Mouse (Mus musculus) hindbrain, embryonic 13.5 days (tissue): Measurements from ENCODE around the gene 1700028J19Rik. TPM values are rescaled to one million over a fixed set of nuclear protein-coding genes. Genes with fewer than 3 reads are reported as not detected.
"Not testable (repeated sequence)": the region's sequence is repeated elsewhere in the genome, so short reads cannot be mapped to it uniquely, and the experiment has no call there.

Source experiments
- ATAC-seq: fragments of 200-750 bp; cut with Nextera tagmentation; 2 replicates; pipeline ENCODE4 v1.8.0; 2017; ENCODE audit warnings: moderate TSS enrichment; ENCODE audit not compliant: low FRiP score
- H3K27ac ChIP-seq: fragments of 300-500 bp; sonication (generic); 2 replicates; pipeline ENCODE4 v1.5.1; 2015; ENCODE audit warnings: inconsistent platforms, mild to moderate bottlenecking, moderate library complexity
- H3K27me3 ChIP-seq: fragments of 300-500 bp; sonication (generic); 2 replicates; pipeline ENCODE4 v1.6.1; 2015; ENCODE audit warnings: mild to moderate bottlenecking, inconsistent platforms
- H3K36me3 ChIP-seq: fragments of 300-500 bp; sonication (generic); 2 replicates; pipeline ENCODE4 v1.6.1; 2015; ENCODE audit warnings: mild to moderate bottlenecking, inconsistent platforms
- H3K4me1 ChIP-seq: fragments of 300-500 bp; sonication (generic); replicated peaks from 2 replicates; pipeline ENCODE4 v1.6.1; 2015; ENCODE audit warnings: inconsistent platforms
- H3K4me2 ChIP-seq: fragments of 300-500 bp; sonication (generic); 2 replicates; pipeline ENCODE4 v1.6.1; 2015; ENCODE audit warnings: inconsistent platforms, mild to moderate bottlenecking, moderate library complexity
- H3K4me3 ChIP-seq: fragments of 300-500 bp; sonication (generic); 2 replicates; pipeline ENCODE4 v1.5.1; 2015; ENCODE audit warnings: mild to moderate bottlenecking, inconsistent platforms
- H3K9ac ChIP-seq: fragments of 300-500 bp; sonication (generic); 2 replicates; pipeline ENCODE4 v1.6.1; 2015; ENCODE audit warnings: mild to moderate bottlenecking, inconsistent platforms
- H3K9me3 ChIP-seq: fragments of 300-500 bp; sonication (generic); 2 replicates; pipeline ENCODE4 v1.6.1; 2016; ENCODE audit warnings: inconsistent platforms
- WGBS: fragments of 180-500 bp; shearing (Covaris S2); methylation state at CpG from one replicate; pipeline ENCODE4 v1.1.7; 2015; 5-methylcytosine and 5-hydroxymethylcytosine counted together
- polyA plus RNA-seq: library from polyadenylated mRNA; unstranded; fragments of >200 nt; fragmentation: Nextera tagmentation; extraction: Ambion mirVana; gene quantifications from 2 replicates; pipeline ENCODE4 v1.2.1, GENCODE M21; 2015

The 1700028J19Rik gene
- polyA plus RNA-seq, 1 experiment from 2014 or later: 1.5 TPM

GRCm38 (mm10) chr7:44271309-44271708 lies 24.8 kb upstream of the 1700028J19Rik start:
- Histone ChIP-seq H3K36me3 (no peaks in the 10 kb centered on the region), H3K4me1 (no peaks in the 10 kb centered on the region), H3K9me3 (no peaks in the 10 kb centered on the region), H3K4me2 (no peak overlapping the region), H3K27me3 (peaks cover 50% of the 10 kb centered on the region), H3K4me3 (no peak overlapping the region), H3K27ac (no peak overlapping the region), H3K9ac (no peak overlapping the region)
- 69% methylated on average over 2 of the region's 2 CpGs for WGBS
- ATAC-seq: no peak

- Histone ChIP-seq H3K9ac (no peak overlapping the region), H3K27me3 (peaks cover 52% of the 10 kb centered on the region)
Measured at GRCm38 (mm10) chr7:44269397-44269796, 22.9 kb upstream of the 1700028J19Rik start.

GRCm38 (mm10) chr7:44268117-44268516 lies 21.6 kb upstream of the 1700028J19Rik start:
- Histone ChIP-seq H3K4me1 (peaks cover 4% of the 10 kb centered on the region), H3K4me2 (no peak overlapping the region)
- WGBS: 83% methylated on average over 11 of the region's 11 CpGs

More at GRCm38 (mm10) chr7:44269397-44269796, 22.9 kb upstream of the 1700028J19Rik start:
- H3K4me1 ChIP-seq: no peaks in the 10 kb centered on the region
- ATAC-seq: no peak
- H3K36me3 ChIP-seq: no peaks in the 10 kb centered on the region
- no peak overlapping the region for H3K4me3 ChIP-seq
- no peak overlapping the region for H3K27ac ChIP-seq
- H3K4me2 ChIP-seq: no peak overlapping the region
- 95% methylated on average over 2 of the region's 2 CpGs for WGBS
- H3K9me3 ChIP-seq: no peaks in the 10 kb centered on the region

GRCm38 (mm10) chr7:44262791-44263643 lies 16.5 kb upstream of the 1700028J19Rik start:
- Histone ChIP-seq H3K9ac (peak overlapping the region; percentile 71), H3K27ac (peak overlapping the region; percentile 86), H3K4me2 (peak overlapping the region; percentile 65), H3K9me3 (no peaks in the 10 kb centered on the region), H3K36me3 (no peaks in the 10 kb centered on the region), H3K4me3 (peak overlapping the region; percentile 37), H3K27me3 (peaks cover 36% of the 10 kb centered on the region), H3K4me1 (peaks cover 6% of the 10 kb centered on the region)
- WGBS: 1% methylated on average over 34 of the region's 34 CpGs
- ATAC-seq: peak; percentile 88

More at GRCm38 (mm10) chr7:44268117-44268516, 21.6 kb upstream of the 1700028J19Rik start:
- H3K27ac ChIP-seq: no peak overlapping the region
- no peaks in the 10 kb centered on the region for H3K9me3 ChIP-seq
- no peak overlapping the region for H3K4me3 ChIP-seq
- no peaks in the 10 kb centered on the region for H3K36me3 ChIP-seq
- peaks cover 44% of the 10 kb centered on the region for H3K27me3 ChIP-seq
- ATAC-seq: no peak
- 0 out of 2 replicates have a peak overlapping the region, but pooled peaks have one; percentile 19 for H3K9ac ChIP-seq

GRCm38 (mm10) chr7:44261147-44261546 lies 14.7 kb upstream of the 1700028J19Rik start, which contains the start of gene Gm15517:
Gm15517 (plus strand) TSS chr7:44261447.
- Histone ChIP-seq H3K9me3 (no peaks in the 10 kb centered on the region), H3K27ac (no peak within 1 kb of the TSS), H3K27me3 (peaks cover 23% of the 10 kb centered on the region), H3K36me3 (no peaks in the 10 kb centered on the region), H3K4me1 (peaks cover 6% of the 10 kb centered on the region), H3K4me3 (no peak within 1 kb of the TSS), H3K4me2 (no peak within 1 kb of the TSS), H3K9ac (0 out of 2 replicates have a peak within 1 kb of the TSS, but pooled peaks have one; percentile 39)
- WGBS: 53% methylated on average over 5 of the region's 5 CpGs
- no peak for ATAC-seq

GRCm38 (mm10) chr7:44260410-44260809 lies 13.9 kb upstream of the 1700028J19Rik start:
- H3K9me3 ChIP-seq: no peaks in the 10 kb centered on the region
- ATAC-seq: no peak
- no peaks in the 10 kb centered on the region; the same call in 1 of the 2 replicates for H3K36me3 ChIP-seq
- H3K4me3 ChIP-seq: no peak overlapping the region
- WGBS: 76% methylated on average over 6 of the region's 6 CpGs
- H3K4me1 ChIP-seq: peaks cover 6% of the 10 kb centered on the region
- H3K4me2 ChIP-seq: no peak overlapping the region
- H3K9ac ChIP-seq: no peak overlapping the region
- H3K27me3 ChIP-seq: peaks cover 23% of the 10 kb centered on the region
- no peak overlapping the region for H3K27ac ChIP-seq

- Histone ChIP-seq H3K9me3 (no peaks in the 10 kb centered on the region), H3K27me3 (peaks cover 13% of the 10 kb centered on the region), H3K9ac (no peak within 1 kb of the TSS), H3K4me3 (no peak within 1 kb of the TSS), H3K36me3 (peaks cover 24% of the 10 kb centered on the region), H3K4me1 (0 out of 2 replicates have a peak, but pooled peaks cover 9% of the 10 kb centered on the region), H3K27ac (no peak within 1 kb of the TSS), H3K4me2 (no peak within 1 kb of the TSS)
- no peak for ATAC-seq
- WGBS: 84% methylated on average over 4 of the region's 4 CpGs
Measured at GRCm38 (mm10) chr7:44257278-44257677, 10.8 kb upstream of the 1700028J19Rik start, which contains the start of gene Acp4. Acp4 (minus strand) TSS chr7:44257378.

- Histone ChIP-seq H3K27ac (no peak overlapping the region), H3K4me1 (peaks cover 13% of the 10 kb centered on the region; the same call in 1 of the 2 replicates), H3K4me2 (no peak overlapping the region), H3K27me3 (no peaks in the 10 kb centered on the region), H3K4me3 (no peak overlapping the region), H3K9ac (no peak overlapping the region), H3K36me3 (peaks cover 43% of the 10 kb centered on the region), H3K9me3 (no peaks in the 10 kb centered on the region)
- 83% methylated on average over 6 of the region's 6 CpGs for WGBS
- ATAC-seq: no peak
Measured at GRCm38 (mm10) chr7:44254930-44255329, 8.4 kb upstream of the 1700028J19Rik start.

- Histone ChIP-seq H3K4me3 (no peak overlapping the region), H3K4me1 (peaks cover 31% of the 10 kb centered on the region), H3K9me3 (no peaks in the 10 kb centered on the region), H3K27ac (no peak overlapping the region; the same call in 1 of the 2 replicates), H3K27me3 (no peaks in the 10 kb centered on the region), H3K36me3 (peaks cover 60% of the 10 kb centered on the region), H3K9ac (no peak overlapping the region; the same call in 1 of the 2 replicates), H3K4me2 (no peak overlapping the region)
- ATAC-seq: no peak
- WGBS: 76% methylated on average over 15 of the region's 15 CpGs
Measured at GRCm38 (mm10) chr7:44253023-44253616, 6.6 kb upstream of the 1700028J19Rik start.

- not testable (repeated sequence) for H3K9ac ChIP-seq, H3K4me3 ChIP-seq, H3K27me3 ChIP-seq, H3K9me3 ChIP-seq, ATAC-seq, H3K4me2 ChIP-seq, H3K27ac ChIP-seq
- peaks cover 40% of the 10 kb centered on the region for H3K4me1 ChIP-seq
- H3K36me3 ChIP-seq: peaks cover 63% of the 10 kb centered on the region
- WGBS: 92% methylated on average over 17 of the region's 17 CpGs
Measured at GRCm38 (mm10) chr7:44250732-44251275, 4.3 kb upstream of the 1700028J19Rik start.

- Histone ChIP-seq H3K4me1 (peaks cover 50% of the 10 kb centered on the region), H3K27ac (no peak overlapping the region)
- WGBS: 97% methylated on average over 4 of the region's 4 CpGs
Measured at GRCm38 (mm10) chr7:44249248-44249647, 2.8 kb upstream of the 1700028J19Rik start.

GRCm38 (mm10) chr7:44247971-44248370 lies 1.5 kb upstream of the 1700028J19Rik start:
- WGBS: 97% methylated on average over 2 of the region's 2 CpGs
- peak overlapping the region; percentile 78 for H3K4me3 ChIP-seq
- peaks cover 48% of the 10 kb centered on the region for H3K4me1 ChIP-seq
- ATAC-seq: no peak
- peak overlapping the region; percentile 82 for H3K4me2 ChIP-seq
- peak overlapping the region; percentile 95 for H3K9ac ChIP-seq
- no peaks in the 10 kb centered on the region for H3K9me3 ChIP-seq
- peaks cover 46% of the 10 kb centered on the region for H3K36me3 ChIP-seq
- no peak overlapping the region for H3K27ac ChIP-seq
- H3K27me3 ChIP-seq: peaks cover 6% of the 10 kb centered on the region; the same call in 1 of the 2 replicates

More at GRCm38 (mm10) chr7:44249248-44249647, 2.8 kb upstream of the 1700028J19Rik start:
- Histone ChIP-seq H3K4me2 (no peak overlapping the region), H3K9ac (no peak overlapping the region), H3K4me3 (no peak overlapping the region), H3K27me3 (no peaks in the 10 kb centered on the region), H3K36me3 (peaks cover 58% of the 10 kb centered on the region), H3K9me3 (no peaks in the 10 kb centered on the region)
- ATAC-seq: no peak
